Mouse (Mus musculus): ENCODE data around the gene Tigd3.

Gene Tigd3

GRCm38 (mm10) chr19:5894002-5894678 lies at the start of gene Tigd3:
TSS of gene Tigd3 (minus strand) at chr19:5894149.
- DNase-seq: peak; percentile 95

DNA sequence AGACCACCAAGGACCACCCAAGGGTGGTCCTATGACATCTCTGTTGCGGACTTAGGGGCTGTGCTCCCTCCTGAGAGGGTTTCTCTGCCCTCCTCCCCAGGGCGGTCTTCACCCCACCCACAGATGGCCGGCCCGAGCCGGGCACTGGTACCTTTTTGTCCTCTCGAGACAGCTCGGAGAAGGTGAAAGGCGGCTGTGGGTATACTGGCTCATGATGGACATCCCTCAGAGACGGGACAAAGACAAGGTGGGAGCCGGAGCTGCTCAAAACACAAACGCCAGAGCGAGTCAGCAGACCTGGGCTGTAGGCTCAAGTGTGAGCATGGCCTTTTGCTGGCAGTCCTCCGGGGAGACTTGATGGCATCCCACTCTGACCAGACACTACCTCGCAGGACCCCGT lies 49.5 kb upstream of the Tigd3 start:
- DNase-seq: no peak

DNA sequence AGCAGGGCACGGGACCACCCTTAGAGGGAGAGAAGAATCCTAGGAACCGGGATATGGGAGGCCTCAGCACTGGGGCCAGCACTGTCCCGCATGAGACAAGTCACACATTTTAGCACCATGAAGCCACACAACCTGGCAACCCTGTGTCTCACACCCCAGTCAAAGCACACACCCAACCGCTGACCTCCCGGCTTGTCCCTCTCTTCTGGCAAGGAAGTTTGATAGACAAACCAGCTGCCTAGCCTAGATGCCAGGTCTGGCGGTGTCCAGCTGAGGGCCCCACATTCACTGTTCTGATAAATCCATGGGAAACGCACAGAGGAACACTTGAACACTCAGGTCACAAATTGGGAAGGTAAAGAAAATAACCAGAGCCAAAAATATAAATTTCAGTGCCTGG lies 48.6 kb upstream of the Tigd3 start:
- no peak for DNase-seq

DNA sequence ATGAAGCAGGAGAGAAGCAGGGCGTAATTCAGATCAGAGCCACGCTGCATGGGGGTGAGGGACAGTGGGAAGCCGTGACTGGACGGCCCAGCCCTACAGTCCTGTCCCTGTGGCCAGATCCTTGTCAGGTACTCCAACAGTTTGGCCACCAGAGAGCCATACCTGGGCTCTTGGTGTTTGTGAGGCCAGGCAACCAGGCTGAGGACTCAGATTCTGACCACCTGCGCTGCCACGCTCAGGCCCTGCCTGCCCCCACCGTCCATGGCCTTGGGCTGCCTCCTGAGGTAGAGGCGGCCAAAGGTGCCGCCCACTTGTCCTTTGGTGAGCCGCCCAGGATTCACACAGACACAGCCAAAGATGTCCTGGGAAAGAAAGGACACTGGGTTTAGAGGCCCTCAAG lies 46.7 kb upstream of the Tigd3 start:
- no peak for DNase-seq

- peak; percentile 82 for DNase-seq
Measured at GRCm38 (mm10) chr19:5940173-5940572, 46.2 kb upstream of the Tigd3 start.

DNA sequence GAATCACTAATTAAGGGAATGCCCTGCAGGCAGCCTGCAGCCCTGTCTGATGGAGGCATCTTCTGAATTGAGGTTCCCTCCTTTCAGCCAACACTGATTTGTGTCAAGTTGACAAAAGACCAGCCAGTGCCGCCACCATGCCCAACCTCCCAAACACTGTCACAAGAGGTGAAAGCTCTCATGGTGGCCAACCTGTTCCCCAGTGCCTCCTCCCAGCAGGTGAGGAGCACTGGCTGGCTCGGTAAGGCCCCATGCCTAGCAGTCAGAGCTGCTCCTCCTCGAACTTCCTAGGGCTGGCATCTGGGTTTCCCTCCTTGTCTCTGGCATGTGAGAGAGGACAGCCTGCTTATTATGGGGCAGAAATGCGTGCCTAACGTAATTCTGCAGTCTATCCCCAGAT lies 45.8 kb upstream of the Tigd3 start:
- DNase-seq: no peak

GRCm38 (mm10) chr19:5938516-5938915 lies 44.6 kb upstream of the Tigd3 start:
- no peak for DNase-seq

DNA sequence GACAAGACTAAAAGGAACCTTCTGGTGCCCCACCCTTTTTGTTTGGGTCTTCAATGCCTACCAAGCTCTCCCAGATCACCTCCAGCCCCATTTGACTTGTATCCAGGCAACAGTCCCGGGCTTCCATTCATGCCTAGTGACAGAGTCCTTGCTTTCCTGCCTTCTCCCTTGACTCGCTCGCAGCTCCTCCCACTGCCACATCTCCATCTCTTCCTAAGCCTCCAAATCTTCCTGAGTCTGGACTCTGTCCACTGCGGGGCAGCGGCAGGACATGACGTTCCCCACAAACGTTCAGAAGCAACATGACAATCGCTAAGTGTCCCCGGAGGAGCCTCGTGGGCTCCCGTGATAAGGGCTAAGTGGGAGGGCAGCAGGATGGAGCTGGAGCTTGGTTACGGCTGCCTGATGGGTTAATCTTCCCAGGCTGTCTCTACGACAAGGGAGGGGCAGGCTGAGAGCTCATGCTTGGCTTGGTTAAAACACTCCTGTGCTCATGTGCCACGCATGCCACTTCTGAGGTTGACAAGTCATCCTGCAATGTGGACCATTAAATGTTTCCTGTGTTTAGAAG lies 44.0 kb upstream of the Tigd3 start:
- DNase-seq: no peak

DNA sequence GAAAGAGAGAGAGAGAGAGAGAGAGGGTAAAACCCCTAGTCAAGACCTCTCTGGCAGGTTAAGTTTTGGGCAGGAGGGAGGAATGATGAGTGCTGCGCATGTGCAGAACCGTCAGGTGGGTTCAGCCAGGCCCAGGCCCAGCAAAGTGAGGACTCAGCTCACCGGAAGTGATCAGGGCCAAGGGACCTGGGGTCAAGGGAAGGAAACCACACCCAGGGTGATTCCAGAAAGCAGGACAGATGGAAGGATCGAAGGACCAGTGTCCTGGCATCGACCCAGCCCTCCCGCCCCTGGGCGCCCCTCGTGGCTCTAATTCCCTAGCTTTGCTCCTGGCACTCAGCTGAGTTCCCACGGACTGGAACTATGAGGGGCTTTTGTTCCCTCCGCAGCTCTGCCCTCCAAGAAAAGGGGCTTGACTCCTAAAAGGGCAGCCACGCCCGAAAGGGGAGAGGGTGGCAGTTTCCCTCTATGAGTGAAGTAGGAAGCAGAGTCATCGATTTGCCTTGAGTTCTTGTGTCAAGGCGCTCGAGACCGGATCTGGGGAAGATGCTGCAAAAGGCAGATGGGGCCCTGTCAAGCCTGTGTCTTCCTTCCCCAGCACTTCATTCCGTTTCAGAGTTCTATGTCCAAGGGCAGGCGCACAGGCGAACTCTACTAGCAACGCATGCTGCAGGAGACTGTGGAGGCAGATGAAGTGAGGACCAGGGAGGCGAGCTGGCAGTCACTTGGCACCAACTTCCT lies 43.3 kb upstream of the Tigd3 start:
- no peak for DNase-seq

DNA sequence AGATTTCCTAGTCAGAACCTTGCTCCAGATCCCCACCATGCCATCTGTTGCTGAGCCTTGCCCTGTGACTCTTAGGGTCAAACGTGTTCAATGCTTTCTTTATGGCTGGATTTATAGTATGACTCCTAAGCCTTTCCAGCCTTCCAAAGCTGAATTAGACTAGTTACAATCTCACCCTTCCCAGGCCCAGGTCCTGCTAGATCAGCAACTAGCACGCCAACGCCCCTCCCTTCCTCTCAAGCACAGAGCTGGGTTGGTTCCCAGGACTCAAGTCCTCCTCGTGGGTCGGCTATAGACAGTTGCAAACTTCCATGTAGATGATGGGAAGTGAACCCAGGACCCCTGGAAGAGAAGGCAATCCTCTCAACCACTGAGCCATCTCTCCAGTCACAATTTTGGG lies 41.7 kb upstream of the Tigd3 start:
- DNase-seq: no peak

- no peak for DNase-seq
Measured at GRCm38 (mm10) chr19:5935266-5935665, 41.3 kb upstream of the Tigd3 start.

DNA sequence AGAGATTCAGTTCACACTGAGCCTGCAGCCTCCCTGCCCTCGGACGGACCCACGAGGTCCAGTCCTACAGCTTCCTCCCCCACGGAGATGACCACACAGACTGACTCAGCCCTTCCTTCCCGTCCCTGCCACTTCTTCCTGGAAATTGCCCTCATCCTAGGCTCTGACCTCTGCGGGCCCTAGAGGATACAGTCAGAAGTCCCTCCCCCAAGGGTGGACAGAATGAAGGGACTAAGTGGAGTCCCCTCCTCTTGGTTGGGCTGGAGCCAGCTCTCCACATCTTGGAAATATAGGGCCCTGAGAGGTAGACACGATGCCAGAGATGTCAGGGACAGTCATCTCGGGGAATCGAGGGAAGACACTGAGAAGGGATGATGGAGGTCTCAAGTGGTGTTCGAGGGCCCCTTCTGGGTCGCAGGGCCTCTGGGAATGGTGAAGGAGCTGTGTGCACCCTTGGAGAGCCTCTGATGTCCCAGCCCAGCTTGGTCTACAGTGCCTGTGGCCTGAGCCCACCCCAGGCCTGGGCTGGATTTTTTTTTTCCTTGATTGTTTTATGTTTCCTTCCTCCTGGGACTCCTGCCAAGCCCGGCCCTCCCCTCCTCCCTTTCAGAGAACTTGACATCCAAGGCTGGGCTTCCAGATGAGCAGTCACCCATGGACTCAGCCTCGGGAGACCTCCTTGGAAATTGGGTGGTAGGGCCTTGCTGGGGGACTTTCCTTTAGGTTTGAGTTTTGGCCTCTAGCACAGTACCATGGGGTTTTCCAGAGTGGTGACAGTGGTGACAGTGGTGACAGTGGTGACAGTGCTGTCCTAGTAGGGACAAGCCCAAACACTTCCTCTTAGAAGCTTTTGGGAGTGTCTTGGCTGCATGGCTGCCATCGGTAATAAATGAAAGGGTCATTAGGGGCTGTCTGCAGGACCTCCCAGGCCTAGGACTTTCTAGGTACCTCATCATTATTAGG lies 36.0 kb upstream of the Tigd3 start:
- DNase-seq: no peak

DNA sequence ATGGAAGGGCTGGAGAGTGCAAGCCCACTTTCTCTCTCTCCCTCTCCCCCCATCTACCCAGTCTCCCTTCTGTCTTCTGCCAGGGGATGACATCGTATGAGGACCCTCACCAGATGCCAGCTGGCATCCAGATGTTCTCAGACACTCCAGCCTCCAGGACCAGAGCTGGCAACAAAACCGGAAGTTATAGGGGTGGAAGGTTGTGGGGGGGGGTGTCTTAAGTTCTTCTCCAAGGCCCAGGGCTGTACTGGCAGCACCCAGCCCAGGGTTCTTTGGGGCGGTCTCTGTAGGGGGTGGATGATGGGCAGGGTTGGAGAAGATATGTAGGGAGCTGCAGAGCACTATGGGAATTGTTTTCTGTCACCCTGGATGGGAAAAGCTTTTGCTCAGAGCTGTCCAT lies 34.6 kb upstream of the Tigd3 start:
- DNase-seq: no peak

DNA sequence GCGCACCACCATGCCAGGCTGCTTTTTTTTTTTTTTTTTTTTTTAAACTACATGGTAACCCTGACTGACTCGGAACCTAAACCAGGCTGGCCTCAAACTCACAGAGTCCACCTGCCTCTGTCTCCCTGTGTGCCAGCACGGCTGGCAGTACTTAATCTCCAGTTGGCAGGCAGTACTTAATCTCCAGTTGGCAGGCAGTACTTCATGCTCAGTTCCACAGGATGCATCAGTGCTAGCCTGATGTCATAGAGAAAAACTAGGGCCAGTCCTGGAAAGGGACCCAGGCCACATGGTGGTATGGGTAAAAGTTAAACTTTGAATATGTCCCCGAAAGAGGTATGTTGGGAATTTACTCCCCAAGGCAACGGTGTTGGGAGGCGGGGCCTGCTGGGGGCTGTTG lies 34.2 kb upstream of the Tigd3 start:
- no peak for DNase-seq

DNA sequence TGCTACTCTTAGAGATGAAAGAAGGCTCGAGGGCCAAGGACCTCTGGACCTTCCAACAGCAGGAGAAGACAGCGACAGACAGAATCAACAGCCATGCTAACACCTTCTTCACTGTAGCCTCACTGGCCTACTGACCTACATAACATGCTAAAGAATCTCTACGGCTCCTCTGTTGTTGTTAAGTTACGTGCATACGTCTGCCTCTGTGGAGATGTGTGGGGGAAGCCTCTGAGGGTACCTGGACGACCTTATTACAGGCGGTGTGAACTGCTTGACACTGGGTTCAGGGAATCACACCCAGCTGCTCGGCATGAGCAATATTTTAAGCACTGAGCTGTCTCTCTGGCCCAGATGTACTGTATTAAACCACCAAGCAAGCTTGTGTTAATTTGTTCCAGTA lies 33.6 kb upstream of the Tigd3 start:
- no peak for DNase-seq

- no peak for DNase-seq
Measured at GRCm38 (mm10) chr19:5927026-5927425, 33.1 kb upstream of the Tigd3 start.

- DNase-seq: no peak
Measured at GRCm38 (mm10) chr19:5925311-5925855, 31.4 kb upstream of the Tigd3 start.

DNA sequence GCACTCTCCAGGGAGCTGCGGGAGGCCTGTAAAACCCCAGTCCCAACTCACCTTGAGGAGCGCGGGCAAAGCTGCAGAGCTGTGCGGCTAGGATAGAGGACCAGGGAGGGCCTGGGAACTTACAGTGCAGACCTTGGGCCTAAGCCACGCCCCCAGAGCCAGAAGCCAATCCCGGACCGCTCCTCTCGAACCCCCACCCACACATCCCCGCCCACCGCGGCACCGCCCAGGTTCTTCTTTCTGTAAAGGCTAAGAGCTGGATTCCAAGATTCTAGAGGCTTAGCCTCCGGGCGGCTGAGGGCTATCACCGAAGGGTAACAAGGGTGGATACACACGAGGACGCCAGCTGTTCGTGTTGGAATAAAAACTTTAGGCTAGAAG lies 30.8 kb upstream of the Tigd3 start, which contains the start of gene Cdc42ep2:
Gene Cdc42ep2 (minus strand): TSS at position 104 of the 381 bp plus-strand sequence.
- peak; percentile 94 for DNase-seq

GRCm38 (mm10) chr19:5923990-5924712 lies 30.2 kb upstream of the Tigd3 start:
- peak; percentile 88 for DNase-seq

DNA sequence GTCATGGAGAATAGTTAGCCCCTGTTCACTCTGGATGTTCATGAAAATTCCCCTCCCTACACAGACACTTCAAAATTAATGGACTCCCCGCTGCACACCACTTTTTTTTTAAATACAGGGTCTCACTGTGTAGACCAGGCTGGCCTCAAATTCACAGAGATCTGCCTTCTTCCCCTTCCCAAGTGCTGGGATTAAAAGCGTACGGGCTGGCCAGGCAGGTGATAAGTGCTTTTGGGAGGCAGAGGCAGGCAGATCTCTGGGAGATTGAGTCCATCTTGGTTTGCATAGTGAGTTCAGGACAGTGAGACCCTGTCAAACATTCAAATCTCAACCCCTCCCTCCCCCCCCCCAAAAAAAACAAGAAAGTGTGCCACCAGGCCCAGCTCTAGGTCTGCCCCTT lies 29.0 kb upstream of the Tigd3 start:
- no peak for DNase-seq

DNA sequence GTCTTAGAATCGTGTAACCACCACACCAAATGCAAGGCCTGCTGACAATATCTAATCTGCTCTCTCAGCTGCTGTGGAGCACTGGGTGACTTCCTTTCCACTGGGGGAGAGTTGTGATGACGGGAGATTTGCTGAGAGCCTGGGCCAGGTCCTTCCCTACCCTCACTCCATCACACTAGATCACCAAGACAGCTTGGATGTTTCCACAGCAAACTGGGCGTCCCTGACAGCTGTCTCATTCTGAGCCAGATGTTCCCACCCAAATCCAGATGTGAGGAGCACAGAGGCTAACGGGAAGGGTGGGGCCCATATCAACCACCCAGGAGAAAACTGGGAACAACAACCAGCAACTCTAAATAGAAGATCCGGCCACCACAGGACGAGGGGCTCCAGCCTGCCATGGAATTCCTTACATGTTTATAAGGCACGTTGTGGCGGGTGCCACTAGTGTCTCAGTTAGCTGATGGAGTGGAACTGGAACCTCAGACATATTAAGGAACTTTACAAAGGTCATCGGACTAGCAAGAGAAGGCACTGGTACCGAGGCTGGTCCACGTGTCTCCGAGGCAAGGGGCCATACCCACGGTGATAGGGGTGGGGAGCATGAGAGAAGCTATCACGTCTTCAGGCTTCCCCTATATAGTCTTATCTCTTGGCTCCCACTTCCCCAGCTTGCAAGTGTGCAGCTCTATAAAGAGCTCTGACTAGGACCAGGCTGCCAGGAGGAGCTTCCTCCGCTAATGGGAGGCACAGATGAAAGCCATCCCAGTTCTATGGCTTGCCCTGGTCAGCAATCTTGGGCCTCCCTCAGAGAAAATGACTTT lies 28.4 kb upstream of the Tigd3 start:
- no peak for DNase-seq

Measured in cerebellum, adult 8-10 months (tissue).